Comparison of ENCODE assay signal across 9 mouse cellular contexts in genomic region chr13:59587201-59587600, GRCm38 (mm10). TPM values are rescaled to one million over a fixed set of nuclear protein-coding genes. Genes with fewer than 3 reads are reported as not detected.
A peak's percentile ranks its signal among the peaks of the same experiment; 100 is the strongest.
DNase-seq lines count a peak whose midpoint lies in the region; ATAC-seq and TF ChIP-seq lines count a peak whose summit lies in the region.
"Had no signal": no experiment of that assay in that cellular context is flagged by ENCODE, and none has a peak within 500 bp of the region (broad histone marks: within the 10 kb centered on the region; RNA-seq: fewer than 3 reads in every experiment).

No protein-coding gene starts in this region.

- H3K9me3 ChIP-seq in kidney, embryonic 14.5 days (ENCODE audit: control insufficient read depth, low read length) = no peaks in the 10 kb centered on the region
- H3K9me3 ChIP-seq in embryonic facial prominence, embryonic 14.5 days (ENCODE audit: control insufficient read depth, low read length) = no peaks in the 10 kb centered on the region
- H3K9me3 ChIP-seq in forebrain, embryonic 16.5 days (ENCODE audit: control insufficient read depth, low read length) = no peaks in the 10 kb centered on the region
- no peaks in the 10 kb centered on the region for H3K9me3 ChIP-seq in midbrain, postnatal 0 days (ENCODE audit: low read length)

- H3K27me3 ChIP-seq in kidney, embryonic 14.5 days (ENCODE audit: control insufficient read depth, insufficient read depth, low read length) = no peaks in the 10 kb centered on the region
- H3K27me3 ChIP-seq in embryonic facial prominence, embryonic 14.5 days (replicated peaks; ENCODE audit: control insufficient read depth, insufficient read depth, low read length) = no peaks in the 10 kb centered on the region
- no peaks in the 10 kb centered on the region for H3K27me3 ChIP-seq in forebrain, embryonic 16.5 days (replicated peaks; ENCODE audit: control insufficient read depth, insufficient read depth, low read length)
- H3K27me3 ChIP-seq in midbrain, postnatal 0 days (ENCODE audit: insufficient read depth, low read length) = no peaks in the 10 kb centered on the region

- ATAC-seq in kidney, embryonic 14.5 days (ENCODE audit: low FRiP score, low TSS enrichment) = no peak
- ATAC-seq in embryonic facial prominence, embryonic 14.5 days (ENCODE audit: low read depth) = no peak
- no peak for ATAC-seq in forebrain, embryonic 16.5 days
- no peak for ATAC-seq in midbrain, postnatal 0 days (ENCODE audit: low FRiP score)

- no peak overlapping the region for H3K4me3 ChIP-seq in kidney, embryonic 14.5 days (ENCODE audit: low read length)
- no peak overlapping the region for H3K4me3 ChIP-seq in embryonic facial prominence, embryonic 14.5 days (ENCODE audit: low read depth, low read length)
- no peak overlapping the region for H3K4me3 ChIP-seq in forebrain, embryonic 16.5 days (replicated peaks; ENCODE audit: low read length)
- no peak overlapping the region for H3K4me3 ChIP-seq in midbrain, postnatal 0 days (ENCODE audit: low read depth, low read length)

- peaks cover 20% of the 10 kb centered on the region for H3K4me1 ChIP-seq in kidney, embryonic 14.5 days (ENCODE audit: control insufficient read depth, insufficient read depth, low read length)
- H3K4me1 ChIP-seq in embryonic facial prominence, embryonic 14.5 days (ENCODE audit: control insufficient read depth, insufficient read depth, low read length) = peaks cover 13% of the 10 kb centered on the region
- H3K4me1 ChIP-seq in forebrain, embryonic 16.5 days (replicated peaks; ENCODE audit: control insufficient read depth, insufficient read depth, low read length) = peaks cover 32% of the 10 kb centered on the region
- peaks cover 15% of the 10 kb centered on the region; the same call in 1 of the 2 replicates for H3K4me1 ChIP-seq in midbrain, postnatal 0 days (ENCODE audit: insufficient read depth, low read length)

- DNase-seq in kidney, postnatal 10 days = no peak
- no peak for DNase-seq in embryonic facial prominence, embryonic 14.5 days (ENCODE audit: low spot score)
- DNase-seq in midbrain, postnatal 0 days (ENCODE audit: low spot score) = no peak
- DNase-seq in left cerebral cortex, adult 11 months (ENCODE audit: low spot score) = no peak
- DNase-seq in urinary bladder, postnatal 25 days (ENCODE audit: low spot score) = no peak
- DNase-seq: layer of hippocampus, adult 9-11 months; thymus, adult 2 months had no signal

- peaks cover 41% of the 10 kb centered on the region for H3K36me3 ChIP-seq in kidney, embryonic 14.5 days (ENCODE audit: control insufficient read depth, insufficient read depth, low read length)
- peaks cover 46% of the 10 kb centered on the region for H3K36me3 ChIP-seq in embryonic facial prominence, embryonic 14.5 days (ENCODE audit: control insufficient read depth, insufficient read depth, low read length)
- H3K36me3 ChIP-seq in forebrain, embryonic 16.5 days (ENCODE audit: control insufficient read depth, insufficient read depth) = no peaks in the 10 kb centered on the region
- H3K36me3 ChIP-seq in midbrain, postnatal 0 days (ENCODE audit: insufficient read depth, low read length) = peaks cover 8% of the 10 kb centered on the region; the same call in 1 of the 2 replicates

- no peak overlapping the region for H3K27ac ChIP-seq in kidney, embryonic 14.5 days (ENCODE audit: low read depth, low read length)
- H3K27ac ChIP-seq in embryonic facial prominence, embryonic 14.5 days (replicated peaks; ENCODE audit: low read depth, low read length) = no peak overlapping the region
- H3K27ac ChIP-seq in forebrain, embryonic 16.5 days (ENCODE audit: low read length) = no peak overlapping the region
- no peak overlapping the region for H3K27ac ChIP-seq in midbrain, postnatal 0 days (ENCODE audit: low read depth, low read length)

- H3K9ac ChIP-seq in kidney, embryonic 14.5 days (ENCODE audit: low read depth, low read length) = 0 out of 2 replicates have a peak overlapping the region, but pooled peaks have one; percentile 28
- H3K9ac ChIP-seq in embryonic facial prominence, embryonic 14.5 days (ENCODE audit: low read depth, low read length) = peak overlapping the region; percentile 86; the same call in 1 of the 2 replicates
- no peak overlapping the region for H3K9ac ChIP-seq in forebrain, embryonic 16.5 days (replicated peaks; ENCODE audit: low read depth, low read length)
- 0 out of 2 replicates have a peak overlapping the region, but pooled peaks have one; percentile 30 for H3K9ac ChIP-seq in midbrain, postnatal 0 days (replicated peaks; ENCODE audit: low read length, poor library complexity, severe bottlenecking)

- no peak overlapping the region for H3K4me2 ChIP-seq in kidney, embryonic 14.5 days (replicated peaks; ENCODE audit: low read depth, low read length)
- H3K4me2 ChIP-seq in embryonic facial prominence, embryonic 14.5 days (ENCODE audit: low read depth, low read length) = no peak overlapping the region; the same call in 1 of the 2 replicates
- peak overlapping the region; percentile 98 for H3K4me2 ChIP-seq in forebrain, embryonic 16.5 days (ENCODE audit: low read length)
- H3K4me2 ChIP-seq in midbrain, postnatal 0 days (ENCODE audit: low read depth, low read length, poor library complexity, severe bottlenecking) = no peak overlapping the region; the same call in 1 of the 2 replicates

- WGBS in kidney, embryonic 14.5 days = 88% methylated on average over 2 of the region's 2 CpGs
- 90% methylated on average over 2 of the region's 2 CpGs for WGBS in embryonic facial prominence, embryonic 14.5 days
- WGBS in forebrain, embryonic 16.5 days = 94% methylated on average over 2 of the region's 2 CpGs
- WGBS in midbrain, postnatal 0 days = 92% methylated on average over 2 of the region's 2 CpGs

- no peak for TF ChIP-seq CTCF in midbrain, postnatal 0 days (IDR thresholded peaks at IDR 0.05)

RNA-seq across cellular contexts. Expression of gene Naa35, which starts 2.1 kb away (rescaled TPM):
- 93.0 and 101 TPM in 2 replicates for polyA plus RNA-seq in kidney, embryonic 14.5 days (2014; fragmentation: Nextera tagmentation; extraction: Ambion mirVana)
- polyA plus RNA-seq in embryonic facial prominence, embryonic 14.5 days (2014; fragmentation: Nextera tagmentation; extraction: Ambion mirVana) = 71.0 and 80.8 TPM in 2 replicates
- polyA plus RNA-seq in forebrain, embryonic 16.5 days (2015; fragmentation: Nextera tagmentation; extraction: Ambion mirVana) = 168 and 177 TPM in 2 replicates
- 47.2 and 72.9 TPM in 2 replicates for total RNA-seq in midbrain, postnatal 0 days (2014; rRNA removed)
- polyA plus RNA-seq in midbrain, postnatal 0 days (2015; fragmentation: Nextera tagmentation; extraction: Ambion mirVana) = 109 and 117 TPM in 2 replicates

RNA-seq across cellular contexts. Expression of gene Agtpbp1, which starts 2.2 kb away (rescaled TPM):
- 17.9 and 18.6 TPM in 2 replicates for polyA plus RNA-seq in kidney, embryonic 14.5 days (2014; fragmentation: Nextera tagmentation; extraction: Ambion mirVana)
- polyA plus RNA-seq in embryonic facial prominence, embryonic 14.5 days (2014; fragmentation: Nextera tagmentation; extraction: Ambion mirVana) = 24.0 and 25.2 TPM in 2 replicates
- 56.1 and 60.5 TPM in 2 replicates for polyA plus RNA-seq in forebrain, embryonic 16.5 days (2015; fragmentation: Nextera tagmentation; extraction: Ambion mirVana)
- total RNA-seq in midbrain, postnatal 0 days (2014; rRNA removed) = 125 and 129 TPM in 2 replicates
- polyA plus RNA-seq in midbrain, postnatal 0 days (2015; fragmentation: Nextera tagmentation; extraction: Ambion mirVana) = 70.8 and 74.0 TPM in 2 replicates
